Mouse (Mus musculus) CD4-positive, CD25-positive, alpha-beta regulatory T cell, adult 4 months (primary cell): ENCODE results near the gene Lrp5. TPM values are rescaled to one million over a fixed set of nuclear protein-coding genes. Genes with fewer than 3 reads are reported as not detected.

ENCODE experiments used
- ATAC-seq: one replicate; pipeline ENCODE4 v1.8.0; 2017
- polyA plus RNA-seq, 2 experiments: library from polyadenylated mRNA; unstranded; fragments of 100-300 nt; shearing (Covaris generic); gene quantifications; one replicate each; pipeline ENCODE4 v1.2.1; 2017

The Lrp5 gene
- under 1 TPM in 1 of 2 experiments, not detected in 1; 0.08 TPM for polyA plus RNA-seq

- no peak for ATAC-seq
Measured at GRCm38 (mm10) chr19:3686215-3686894, at the start of gene Lrp5. Gene Lrp5 (minus strand): TSS chr19:3686564.

DNA sequence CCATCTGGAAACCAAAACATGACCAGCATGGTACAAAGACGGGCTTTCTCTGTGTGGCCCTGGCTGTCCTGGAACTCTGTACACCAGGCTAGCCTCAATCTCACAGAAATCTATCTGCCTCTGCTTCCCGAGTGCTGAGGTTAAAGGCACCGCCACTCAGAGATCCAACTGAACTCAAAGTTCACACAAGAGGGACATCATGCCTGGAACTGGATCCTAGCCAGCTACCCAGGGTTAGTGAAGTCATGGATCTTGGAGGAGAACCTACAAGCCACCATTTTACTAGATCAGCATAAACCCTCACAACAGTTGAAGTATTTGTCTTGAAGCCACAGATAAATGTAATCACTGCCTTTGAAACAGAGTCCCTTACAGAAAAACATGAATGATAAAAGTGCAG, 49.6 kb upstream of the Lrp5 start:
- no peak for ATAC-seq

DNA sequence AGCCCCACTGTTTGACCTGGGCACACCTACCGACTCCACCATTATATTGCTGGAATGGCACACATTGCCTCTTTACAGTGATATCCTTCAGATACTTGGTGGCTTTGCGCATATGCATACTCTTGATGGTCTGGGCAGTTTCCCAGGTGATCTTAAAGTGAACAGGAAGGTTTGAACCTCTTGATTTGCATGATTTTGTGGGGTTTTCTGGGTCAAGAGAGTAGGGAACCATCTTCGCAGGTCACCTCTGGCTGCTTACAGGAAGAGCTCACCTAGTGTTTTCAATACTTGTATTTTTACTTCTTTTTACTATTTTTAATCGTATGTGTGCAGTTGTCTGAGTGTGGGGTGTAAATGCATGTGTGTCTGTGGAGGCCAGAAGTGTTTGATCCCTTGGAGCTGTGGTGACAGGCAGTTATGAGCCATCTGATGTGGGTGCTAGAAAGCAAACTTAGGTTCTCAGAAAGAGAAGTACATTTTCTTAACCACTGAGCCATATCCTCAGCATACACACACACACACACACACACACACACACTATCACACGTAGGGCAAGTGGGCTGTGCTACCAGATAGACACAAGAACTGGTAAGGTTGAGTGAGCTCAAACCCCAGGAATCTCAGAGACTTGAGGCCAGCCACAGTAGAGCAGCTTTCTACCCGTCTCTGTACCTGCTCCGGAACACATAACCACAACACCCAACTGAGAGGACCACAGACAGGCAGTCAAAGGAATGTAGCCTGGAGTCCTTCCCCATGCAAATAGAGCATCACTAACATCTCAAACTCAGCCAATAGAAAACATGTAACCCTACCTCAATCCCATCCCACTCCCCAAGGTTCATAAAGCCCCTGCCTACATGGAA, 44.6 kb upstream of the Lrp5 start:
- no peak for ATAC-seq

DNA sequence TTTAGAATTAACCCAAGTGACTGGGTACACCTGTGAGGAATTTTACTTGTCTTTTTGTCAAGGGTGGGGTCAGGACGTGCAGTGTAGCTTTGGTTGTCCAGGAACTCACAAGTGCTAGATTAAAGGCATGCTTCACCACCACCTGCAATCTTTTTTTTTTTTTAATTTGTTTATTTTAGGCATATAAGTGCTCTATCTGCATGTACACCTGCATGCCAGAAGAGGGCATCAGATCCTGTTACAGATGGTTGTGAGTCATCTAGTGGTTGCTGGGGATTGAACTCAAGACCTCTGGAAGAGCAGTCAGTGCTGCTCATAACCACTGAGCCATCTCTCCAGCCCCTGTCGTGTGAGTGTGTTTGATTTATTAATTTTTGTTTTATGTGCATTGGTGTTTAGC, 42.5 kb upstream of the Lrp5 start:
- ATAC-seq, result no peak

- no peak for ATAC-seq
Measured at GRCm38 (mm10) chr19:3724779-3725178, 38.4 kb upstream of the Lrp5 start.

- no peak for ATAC-seq
Measured at GRCm38 (mm10) chr19:3723904-3724303, 37.5 kb upstream of the Lrp5 start.

- ATAC-seq, result no peak
Measured at GRCm38 (mm10) chr19:3723170-3723569, 36.8 kb upstream of the Lrp5 start.

- ATAC-seq, result peak; percentile 53
Measured at GRCm38 (mm10) chr19:3719362-3719891, 33.1 kb upstream of the Lrp5 start.

DNA sequence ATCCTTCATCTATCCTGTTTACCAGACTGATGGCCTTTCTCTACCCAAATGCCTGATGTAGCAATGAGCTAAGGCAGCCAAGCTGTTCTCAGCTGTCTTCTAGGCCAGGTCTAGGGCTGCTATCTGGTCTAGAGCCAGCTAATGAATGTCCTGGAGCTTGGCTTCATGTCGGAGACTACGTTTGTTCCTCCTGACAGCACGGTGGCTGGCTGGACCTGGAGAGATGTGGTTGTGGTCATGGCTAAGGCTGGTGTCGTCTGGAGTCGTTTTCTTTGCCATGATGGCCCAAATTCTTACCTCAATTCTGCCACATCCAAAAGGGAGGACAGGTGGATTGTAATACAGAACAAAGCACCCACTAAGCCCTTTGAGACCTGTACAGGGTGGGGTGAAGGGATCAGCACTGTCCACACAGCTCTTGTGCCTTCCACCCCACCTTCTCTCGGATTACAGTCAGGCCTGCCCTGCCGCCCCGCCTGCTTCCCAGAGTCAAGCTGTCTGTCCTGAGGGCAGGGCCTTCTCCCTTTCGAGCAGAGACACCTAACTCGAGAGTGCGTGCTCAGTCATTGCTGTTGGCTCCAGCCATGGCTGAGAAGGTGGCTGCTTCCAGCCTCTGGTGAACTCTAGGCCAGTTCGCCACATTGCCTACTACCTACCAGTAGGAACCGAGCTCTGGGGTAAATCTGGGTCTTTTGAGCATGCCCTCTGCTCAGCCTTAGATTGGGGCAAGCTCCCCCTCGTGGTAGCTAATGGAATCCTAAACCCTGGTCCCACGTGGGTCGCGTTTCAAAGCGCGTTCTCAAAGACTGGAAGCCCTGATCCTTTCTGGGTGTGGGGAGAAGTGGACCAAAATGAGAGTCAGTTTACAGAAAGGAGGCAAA, 32.4 kb upstream of the Lrp5 start:
- peak; percentile 93 for ATAC-seq

DNA sequence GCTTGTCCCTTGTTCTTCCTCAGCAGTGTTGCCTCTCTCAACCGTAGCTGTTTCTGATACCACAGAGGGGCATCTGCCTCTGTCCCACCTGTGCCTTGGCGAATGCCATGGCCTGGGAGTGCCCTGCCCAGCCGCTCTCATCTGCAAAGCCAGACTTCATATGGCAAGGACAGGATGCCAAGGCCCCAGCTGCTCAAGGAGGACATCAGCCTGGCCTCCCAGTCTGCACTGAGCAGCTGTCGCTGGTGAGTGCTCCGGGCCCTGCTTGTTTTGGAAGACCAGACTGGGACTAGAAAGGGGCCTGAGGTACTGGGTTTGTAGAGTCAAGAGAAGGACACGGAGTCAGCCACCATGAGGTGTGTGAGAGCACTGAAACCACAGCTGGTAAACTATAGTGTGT, 28.0 kb upstream of the Lrp5 start:
- no peak for ATAC-seq

DNA sequence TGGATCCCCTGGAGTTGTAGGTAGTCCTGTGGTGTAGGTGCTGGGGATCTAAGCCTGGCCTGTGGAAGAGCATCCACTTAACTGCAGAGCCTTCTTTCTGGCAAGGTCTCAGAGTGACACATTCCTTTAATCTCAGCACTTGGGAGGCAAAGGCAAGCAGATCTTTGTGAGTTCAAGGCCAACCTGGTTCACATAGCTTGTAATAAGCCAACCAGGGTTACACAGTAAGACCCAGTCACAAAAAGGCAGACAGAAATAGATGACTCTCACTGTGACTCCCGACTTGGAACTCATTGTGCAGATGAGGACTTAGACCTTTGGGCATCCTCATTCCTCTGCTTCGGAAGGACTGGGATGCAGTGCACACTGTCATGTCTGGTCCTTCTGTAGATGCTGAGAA, 24.1 kb upstream of the Lrp5 start:
- ATAC-seq, result no peak

- no peak for ATAC-seq
Measured at GRCm38 (mm10) chr19:3709013-3709787, 22.8 kb upstream of the Lrp5 start.

DNA sequence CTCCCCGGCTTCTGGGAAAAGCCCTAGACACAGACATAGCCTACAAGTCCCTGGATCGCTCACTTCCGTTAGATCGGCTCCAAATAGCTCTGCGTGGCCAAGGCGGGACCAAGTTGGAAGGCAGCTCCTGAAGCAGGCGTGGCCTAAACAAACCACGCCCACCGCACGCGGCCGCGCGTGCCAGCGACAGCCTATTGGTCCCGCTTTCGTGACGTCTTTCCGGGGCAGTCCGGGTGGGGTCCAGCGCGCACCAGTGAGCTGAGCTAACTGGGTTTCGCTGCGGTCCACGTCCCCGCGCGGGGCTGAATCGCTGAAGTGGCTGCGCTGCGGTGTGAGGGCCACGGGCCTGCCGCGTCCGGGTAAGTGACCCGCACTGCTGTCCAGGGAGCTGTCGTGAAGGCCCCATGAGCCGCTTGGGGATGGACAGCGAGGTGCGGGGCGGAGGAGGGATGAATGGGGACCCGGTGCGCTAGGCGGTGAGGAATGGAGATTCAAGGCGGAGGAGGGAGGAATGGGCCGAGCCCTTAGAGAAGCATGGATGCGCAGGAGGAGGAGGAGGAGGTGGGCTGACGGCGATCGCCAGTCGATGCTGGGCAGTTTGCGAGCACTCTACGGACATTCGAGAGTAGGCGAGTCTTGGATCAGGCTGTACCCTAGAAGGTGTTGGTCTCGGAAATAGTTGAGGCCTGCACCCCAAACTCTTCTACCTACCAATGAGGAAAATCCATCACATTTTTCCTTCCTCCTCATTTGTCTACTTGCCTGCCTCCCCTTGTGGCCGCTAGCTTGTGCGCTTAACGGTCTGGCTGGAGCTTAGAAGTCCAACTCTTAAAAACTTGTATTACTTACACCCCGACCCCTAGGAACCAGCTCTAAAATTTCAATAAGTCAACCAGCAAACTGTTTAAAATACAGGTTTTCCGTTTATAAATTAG, 22.0 kb upstream of the Lrp5 start, which contains the start of gene 1810055G02Rik:
1810055G02Rik (plus strand) TSS at position 216 of the 935 bp plus-strand sequence.
- ATAC-seq, result peak; percentile 97

DNA sequence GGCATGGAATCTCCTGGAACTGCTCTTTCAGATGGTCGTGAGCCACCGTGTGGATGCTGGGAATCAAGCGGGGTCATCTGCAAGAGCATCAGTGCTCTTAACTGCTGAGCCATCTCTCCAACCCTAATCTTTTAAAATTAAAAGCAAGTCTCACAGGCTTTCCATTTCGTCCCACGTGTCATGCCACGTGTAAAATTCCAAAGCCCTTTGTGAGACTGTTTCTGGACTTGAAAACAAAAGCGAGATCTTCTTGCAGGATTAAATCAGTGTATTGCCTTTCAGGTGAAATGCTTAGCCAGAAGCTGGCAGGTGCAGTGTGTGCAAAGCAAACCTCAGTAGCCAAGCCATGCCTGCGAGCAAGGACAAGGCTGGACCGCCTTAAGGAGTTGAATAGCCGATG, 21.2 kb upstream of the Lrp5 start:
- ATAC-seq, result no peak

DNA sequence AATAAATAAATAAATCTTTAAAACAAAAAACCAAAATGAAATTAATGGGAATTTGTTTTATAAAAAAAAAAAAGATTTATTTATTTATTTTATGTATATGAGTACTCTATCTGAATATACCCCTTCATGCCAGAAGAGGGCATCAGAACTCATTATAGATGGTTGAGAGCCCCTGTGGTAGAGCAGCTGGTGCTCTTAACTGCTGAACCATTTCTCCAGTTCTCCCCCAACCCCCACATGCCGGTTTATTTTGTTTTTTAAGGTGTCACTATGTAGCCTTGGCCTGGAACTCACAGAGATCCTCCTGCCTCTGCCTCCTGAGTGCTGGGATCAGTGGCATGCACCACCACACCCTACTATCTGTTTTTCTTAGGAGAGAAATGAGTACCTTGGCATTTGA, 19.9 kb upstream of the Lrp5 start:
- ATAC-seq, result no peak

GRCm38 (mm10) chr19:3702460-3702859, 16.1 kb upstream of the Lrp5 start:
- ATAC-seq, result no peak

DNA sequence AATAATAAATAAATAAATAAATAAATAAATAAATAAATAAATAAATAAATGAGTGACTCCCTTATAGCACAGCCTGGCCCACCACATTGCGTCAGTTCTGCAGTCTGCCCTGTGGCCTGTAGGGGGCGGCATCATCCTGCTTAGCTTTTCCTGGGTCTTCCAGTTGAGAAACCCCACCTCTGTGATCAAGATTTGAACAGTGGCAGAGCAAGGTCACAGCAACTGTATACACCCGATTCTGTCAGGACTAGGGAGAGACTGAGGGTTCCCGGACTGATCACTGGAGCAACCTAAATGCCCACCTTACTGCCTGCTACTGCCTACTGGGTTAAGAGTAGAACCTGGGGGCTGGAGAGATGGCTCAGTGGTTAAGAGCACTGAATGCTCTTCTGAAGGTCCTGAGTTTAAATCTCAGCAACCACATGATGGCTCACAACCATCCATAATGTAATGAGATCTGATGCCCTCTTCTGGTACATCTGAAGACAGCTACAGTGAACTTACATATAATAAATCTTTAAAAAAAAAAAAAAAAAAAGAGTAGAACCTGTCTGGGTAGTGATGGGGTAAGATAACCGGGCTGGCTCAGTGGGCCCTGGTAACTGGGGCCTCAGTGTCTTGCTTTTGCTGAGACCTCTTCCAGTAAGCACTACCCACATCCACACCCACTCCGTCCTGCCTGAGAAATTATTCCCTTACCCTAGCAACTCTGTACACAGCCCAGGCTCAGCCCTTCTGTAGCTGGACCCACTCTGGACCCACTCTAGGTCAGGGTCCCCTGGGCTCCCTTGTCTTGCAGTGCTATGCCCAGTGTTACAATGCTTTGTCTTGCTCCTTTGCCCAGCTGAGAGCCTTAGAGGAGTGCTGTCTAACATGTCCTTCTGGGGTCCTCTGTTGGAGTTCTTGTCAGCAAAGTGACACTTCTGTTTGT, 13.4 kb upstream of the Lrp5 start:
- peak; percentile 69 for ATAC-seq

GRCm38 (mm10) chr19:3698035-3698434, 11.7 kb upstream of the Lrp5 start:
- no peak for ATAC-seq

DNA sequence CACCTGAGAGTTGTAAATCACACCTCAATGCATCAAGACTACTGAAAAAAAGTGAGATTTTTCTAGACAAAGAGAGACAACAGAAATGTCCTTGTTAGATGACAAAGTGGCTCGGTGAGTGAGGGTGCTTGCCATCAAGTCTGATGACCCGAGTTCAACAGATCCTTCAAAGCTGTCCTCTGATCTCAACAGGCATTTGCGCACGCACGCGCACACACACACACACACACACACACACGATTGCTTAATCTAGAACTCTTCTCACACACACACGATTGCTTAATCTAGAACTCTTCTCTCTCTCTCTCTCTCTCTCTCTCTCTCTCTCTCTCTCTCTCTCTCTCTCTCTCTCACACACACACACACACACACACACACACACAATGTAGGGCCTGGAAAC, 9.6 kb upstream of the Lrp5 start:
- no peak for ATAC-seq

DNA sequence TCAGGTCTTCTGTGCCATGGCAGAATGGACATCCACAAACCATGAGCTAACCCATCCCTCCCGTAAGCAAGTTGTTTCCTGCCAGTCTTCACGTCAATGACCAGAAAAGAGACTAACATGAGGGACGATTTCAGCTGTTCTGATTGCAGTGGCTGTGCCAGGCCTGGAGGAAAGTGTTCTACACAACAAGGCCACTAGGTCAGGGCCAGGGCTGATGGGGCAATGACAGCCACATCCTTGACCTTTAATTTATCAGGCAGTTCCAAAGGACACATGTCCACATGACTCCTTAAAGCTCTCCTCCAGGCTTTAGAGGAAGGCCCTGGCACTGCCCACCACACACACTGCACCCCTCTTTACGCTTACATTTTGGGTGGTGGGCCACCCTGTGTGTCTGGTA, 9.1 kb upstream of the Lrp5 start:
- ATAC-seq, result no peak
